Mouse (Mus musculus) liver, adult 2 months (tissue): ENCODE data around the gene Ap3s2.

Experiments used
- CTCF ChIP-seq: fragments of 200-500 bp; IDR thresholded peaks from 2 replicates; pipeline ENCODE4 v1.5.1; 2011; ENCODE audit warnings: low read depth, low read length, control low read depth
- POLR2A ChIP-seq: fragments of 200-500 bp; IDR thresholded peaks from 2 replicates; pipeline ENCODE4 v1.6.1; 2011; ENCODE audit warnings: low read length, control low read depth; ENCODE audit not compliant: insufficient read depth; ENCODE audit errors: extremely low read depth

- TF ChIP-seq CTCF = no peak
- no peak for TF ChIP-seq POLR2A
Measured at GRCm38 (mm10) chr7:79881901-79882300, 38.5 kb downstream of the Ap3s2 start.
